Mouse (Mus musculus) hindbrain, embryonic 11.5 days (tissue): ENCODE results near the gene Acbd6. TPM values are rescaled to one million over a fixed set of nuclear protein-coding genes. Genes with fewer than 3 reads are reported as not detected.

Experiments used
- ATAC-seq: fragments of 200-750 bp; cut with Nextera tagmentation; 2 replicates; pipeline ENCODE4 v1.8.0; 2017; ENCODE audit warnings: mild to moderate bottlenecking, moderate TSS enrichment, moderate library complexity; ENCODE audit not compliant: low FRiP score
- DNase-seq: peaks from one replicate; pipeline ENCODE4 v3.0.0-alpha.2; 2015; ENCODE audit warnings: low spot score
- H3K27ac ChIP-seq: fragments of 300-500 bp; sonication (generic); 2 replicates; pipeline ENCODE4 v1.5.1; 2014; ENCODE audit warnings: mild to moderate bottlenecking, low read depth, low read length
- H3K27me3 ChIP-seq: fragments of 300-500 bp; sonication (generic); 2 replicates; pipeline ENCODE4 v1.6.1; 2014; ENCODE audit warnings: mild to moderate bottlenecking, low read length, moderate library complexity, mixed read lengths; ENCODE audit not compliant: control insufficient read depth, insufficient read depth
- H3K36me3 ChIP-seq: fragments of 300-500 bp; sonication (generic); 2 replicates; pipeline ENCODE4 v1.6.1; 2014; ENCODE audit warnings: mild to moderate bottlenecking, low read length, moderate library complexity, mixed read lengths; ENCODE audit not compliant: control insufficient read depth, insufficient read depth
- H3K4me1 ChIP-seq: fragments of 300-500 bp; sonication (generic); replicated peaks from 2 replicates; pipeline ENCODE4 v1.6.1; 2014; ENCODE audit warnings: low read length, mixed read lengths; ENCODE audit not compliant: control insufficient read depth, insufficient read depth
- H3K4me2 ChIP-seq: fragments of 300-500 bp; sonication (generic); replicated peaks from 2 replicates; pipeline ENCODE4 v1.6.1; 2014; ENCODE audit warnings: mild to moderate bottlenecking, low read depth, low read length
- H3K4me3 ChIP-seq: fragments of 300-500 bp; sonication (generic); 2 replicates; pipeline ENCODE4 v1.5.1; 2014; ENCODE audit warnings: low read depth, low read length
- H3K9ac ChIP-seq: fragments of 300-500 bp; sonication (generic); 2 replicates; pipeline ENCODE4 v1.6.1; 2014; ENCODE audit warnings: low read depth, low read length
- H3K9me3 ChIP-seq: fragments of 300-500 bp; sonication (generic); 2 replicates; pipeline ENCODE4 v1.6.1; 2016; ENCODE audit warnings: low read length; ENCODE audit not compliant: control insufficient read depth
- WGBS: fragments of 180-500 bp; shearing (Covaris S2); extraction: QIAGEN DNeasy Blood & Tissue Kit; methylation state at CpG from one replicate; pipeline ENCODE4 v1.1.7; 2014; 5-methylcytosine and 5-hydroxymethylcytosine counted together
- polyA plus RNA-seq: library from polyadenylated mRNA; unstranded; fragments of >200 nt; fragmentation: Nextera tagmentation; extraction: Ambion mirVana; gene quantifications from 2 replicates; pipeline ENCODE4 v1.2.1, GENCODE M21; 2014

The Acbd6 gene
- polyA plus RNA-seq, 1 experiment from 2014 or later = 79.9 TPM

DNA sequence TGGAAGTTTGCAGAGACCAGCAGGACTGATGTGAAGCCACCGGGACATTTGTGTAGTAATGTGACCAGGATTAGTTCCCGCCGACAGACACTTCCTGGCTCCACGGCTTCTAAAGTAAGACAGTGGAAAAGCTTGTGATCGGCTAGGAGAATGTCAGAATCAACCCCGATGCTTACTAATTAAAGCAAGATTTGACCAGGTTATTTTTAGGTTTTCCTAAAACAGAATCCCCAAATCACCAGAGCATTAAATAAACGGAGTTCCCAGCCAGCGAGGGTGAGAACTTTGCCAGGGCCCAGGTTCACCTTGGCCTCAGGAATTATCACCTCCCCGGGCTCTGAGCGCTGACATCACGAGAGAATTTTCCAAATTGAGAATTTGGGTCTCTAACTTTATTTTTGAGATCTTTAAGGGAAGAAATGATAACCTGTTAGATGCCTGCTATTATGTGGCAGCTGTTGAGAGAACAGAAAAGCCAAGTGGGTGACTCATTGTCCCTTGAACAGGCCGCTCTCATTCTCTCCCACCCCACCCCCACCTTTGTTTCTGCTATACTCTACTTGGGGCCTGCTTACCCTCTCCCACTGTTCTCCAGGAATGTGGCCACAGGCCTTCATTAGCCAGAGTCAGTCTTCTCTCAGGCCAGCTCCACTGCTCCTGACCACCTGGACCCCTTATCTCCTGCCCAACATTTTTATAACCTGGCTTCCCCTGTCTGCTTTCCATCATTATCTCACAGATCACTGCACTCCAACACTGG lies 30.7 kb upstream of the Acbd6 start:
- 25% methylated on average over 12 of the region's 12 CpGs for WGBS
- H3K4me3 ChIP-seq = no peak overlapping the region
- DNase-seq (peak; percentile 49), ATAC-seq (no peak)
- no peak overlapping the region for H3K9ac ChIP-seq
- peaks cover 9% of the 10 kb centered on the region for H3K4me1 ChIP-seq
- H3K4me2 ChIP-seq = no peak overlapping the region; the same call in 1 of the 2 replicates
- no peak overlapping the region for H3K27ac ChIP-seq
- H3K9me3 ChIP-seq = no peaks in the 10 kb centered on the region
- H3K36me3 ChIP-seq = no peaks in the 10 kb centered on the region
- H3K27me3 ChIP-seq = no peaks in the 10 kb centered on the region; the same call in 1 of the 2 replicates

DNA sequence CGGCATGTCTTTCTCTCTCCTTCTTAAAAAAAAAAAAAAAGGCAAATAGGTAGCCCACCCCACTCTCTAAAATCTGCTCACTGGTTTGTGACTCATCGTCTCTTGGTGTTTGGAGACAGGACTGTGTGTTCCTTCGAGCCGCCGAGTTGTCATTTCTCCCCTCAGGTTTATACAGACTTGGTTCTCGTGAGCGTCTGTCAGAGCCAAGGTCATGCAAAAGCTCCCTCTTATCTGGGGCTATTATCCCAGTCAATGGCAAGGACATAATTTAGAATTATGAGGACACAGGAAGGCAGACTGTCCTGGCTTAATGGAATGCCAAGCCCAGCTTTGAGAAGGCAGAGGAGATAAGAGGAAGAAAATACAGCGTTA lies 30.1 kb upstream of the Acbd6 start:
- H3K4me3 ChIP-seq = no peak overlapping the region
- peak overlapping the region; percentile 4; the same call in 1 of the 2 replicates for H3K27ac ChIP-seq
- ATAC-seq = no peak
- no peaks in the 10 kb centered on the region; the same call in 1 of the 2 replicates for H3K27me3 ChIP-seq
- peak; percentile 10 for DNase-seq
- H3K4me1 ChIP-seq = peaks cover 9% of the 10 kb centered on the region
- WGBS = 20% methylated on average over 8 of the region's 8 CpGs
- no peaks in the 10 kb centered on the region for H3K36me3 ChIP-seq
- no peak overlapping the region for H3K4me2 ChIP-seq
- no peak overlapping the region for H3K9ac ChIP-seq
- H3K9me3 ChIP-seq = no peaks in the 10 kb centered on the region

DNA sequence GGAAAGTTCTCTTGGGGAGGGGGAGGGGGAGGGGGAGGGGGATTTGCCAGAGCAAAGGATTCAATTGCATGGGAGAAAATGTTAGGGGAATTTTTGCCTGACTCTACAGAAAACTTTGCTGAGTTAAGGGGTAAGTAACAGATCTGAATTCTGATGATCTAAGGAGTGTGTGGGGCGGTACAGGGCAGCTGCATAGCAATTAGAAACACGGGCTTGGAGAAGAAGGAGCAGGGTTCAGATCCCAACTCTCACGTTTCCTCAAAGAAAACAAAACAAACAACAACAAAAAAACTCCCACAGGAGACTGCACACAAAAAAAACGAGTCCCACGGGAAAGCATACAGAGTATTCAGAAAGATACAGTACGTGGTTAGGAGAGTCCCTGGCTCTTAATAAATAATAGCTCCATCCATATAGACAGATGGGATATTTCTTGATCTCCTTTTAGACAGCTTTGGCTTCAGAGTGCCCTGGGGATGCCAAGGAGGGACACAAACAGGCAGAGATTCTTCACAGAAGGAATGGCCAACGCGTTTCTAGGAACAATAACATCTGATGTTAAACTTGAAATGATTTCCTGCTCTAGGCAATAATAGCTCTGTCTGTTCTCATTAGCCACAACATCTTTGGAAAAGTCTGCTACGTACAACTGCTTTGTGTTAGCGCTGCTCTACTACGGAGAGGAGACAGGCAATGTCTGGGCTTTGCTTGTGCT lies 29.4 kb upstream of the Acbd6 start:
- no peaks in the 10 kb centered on the region for H3K36me3 ChIP-seq
- WGBS = 29% methylated on average over 11 of the region's 11 CpGs
- peaks cover 9% of the 10 kb centered on the region for H3K4me1 ChIP-seq
- no peak for ATAC-seq
- no peaks in the 10 kb centered on the region; the same call in 1 of the 2 replicates for H3K27me3 ChIP-seq
- no peak overlapping the region for H3K27ac ChIP-seq
- no peak overlapping the region for H3K9ac ChIP-seq
- H3K4me3 ChIP-seq = no peak overlapping the region
- no peak overlapping the region for H3K4me2 ChIP-seq
- peak; percentile 13 for DNase-seq
- no peaks in the 10 kb centered on the region for H3K9me3 ChIP-seq

DNA sequence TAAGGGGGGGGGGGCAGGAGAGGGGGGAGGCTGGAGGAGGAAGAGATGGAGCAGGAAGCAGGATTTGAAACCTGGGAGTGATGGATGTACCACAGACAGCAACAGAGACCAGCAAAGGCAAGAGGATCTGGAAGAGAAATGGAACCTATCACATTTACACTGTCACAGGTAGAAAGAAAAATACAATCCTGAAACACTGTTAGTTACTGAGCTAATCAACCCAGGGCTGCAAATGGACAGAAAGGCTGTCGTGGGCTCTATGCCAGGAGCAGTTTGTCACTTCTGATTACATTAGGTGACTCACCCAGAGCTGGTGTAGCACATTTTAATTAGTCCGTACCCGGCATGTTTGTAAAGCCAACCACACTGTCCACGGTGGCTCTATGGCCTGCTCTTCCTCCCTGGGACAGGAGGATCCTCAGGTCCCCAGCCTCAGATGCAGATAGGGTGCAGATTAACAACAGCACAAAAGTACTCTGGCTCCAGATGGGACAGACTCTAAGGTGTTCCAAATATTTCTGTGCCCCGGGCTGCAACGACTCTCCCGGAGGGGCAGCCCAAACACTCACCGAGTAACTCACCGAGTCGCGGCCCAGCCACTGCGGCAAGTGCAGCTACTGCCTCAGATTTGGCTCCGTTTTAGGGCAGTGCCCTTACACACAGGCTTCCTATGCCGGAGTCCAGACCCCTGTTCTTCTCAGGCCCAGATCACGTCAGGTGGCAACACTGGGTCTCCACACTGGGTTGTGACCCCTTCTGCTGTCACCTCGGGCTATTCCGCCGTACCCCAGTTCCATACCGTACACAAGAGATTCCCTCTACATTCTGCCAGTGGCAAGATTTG lies 28.6 kb upstream of the Acbd6 start:
- Histone ChIP-seq H3K27ac (no peak overlapping the region), H3K9me3 (no peaks in the 10 kb centered on the region), H3K4me2 (no peak overlapping the region), H3K4me3 (no peak overlapping the region), H3K9ac (no peak overlapping the region), H3K36me3 (no peaks in the 10 kb centered on the region), H3K4me1 (peaks cover 9% of the 10 kb centered on the region), H3K27me3 (no peaks in the 10 kb centered on the region; the same call in 1 of the 2 replicates)
- ATAC-seq = no peak
- DNase-seq = no peak
- WGBS = 72% methylated on average over 19 of the region's 19 CpGs

DNA sequence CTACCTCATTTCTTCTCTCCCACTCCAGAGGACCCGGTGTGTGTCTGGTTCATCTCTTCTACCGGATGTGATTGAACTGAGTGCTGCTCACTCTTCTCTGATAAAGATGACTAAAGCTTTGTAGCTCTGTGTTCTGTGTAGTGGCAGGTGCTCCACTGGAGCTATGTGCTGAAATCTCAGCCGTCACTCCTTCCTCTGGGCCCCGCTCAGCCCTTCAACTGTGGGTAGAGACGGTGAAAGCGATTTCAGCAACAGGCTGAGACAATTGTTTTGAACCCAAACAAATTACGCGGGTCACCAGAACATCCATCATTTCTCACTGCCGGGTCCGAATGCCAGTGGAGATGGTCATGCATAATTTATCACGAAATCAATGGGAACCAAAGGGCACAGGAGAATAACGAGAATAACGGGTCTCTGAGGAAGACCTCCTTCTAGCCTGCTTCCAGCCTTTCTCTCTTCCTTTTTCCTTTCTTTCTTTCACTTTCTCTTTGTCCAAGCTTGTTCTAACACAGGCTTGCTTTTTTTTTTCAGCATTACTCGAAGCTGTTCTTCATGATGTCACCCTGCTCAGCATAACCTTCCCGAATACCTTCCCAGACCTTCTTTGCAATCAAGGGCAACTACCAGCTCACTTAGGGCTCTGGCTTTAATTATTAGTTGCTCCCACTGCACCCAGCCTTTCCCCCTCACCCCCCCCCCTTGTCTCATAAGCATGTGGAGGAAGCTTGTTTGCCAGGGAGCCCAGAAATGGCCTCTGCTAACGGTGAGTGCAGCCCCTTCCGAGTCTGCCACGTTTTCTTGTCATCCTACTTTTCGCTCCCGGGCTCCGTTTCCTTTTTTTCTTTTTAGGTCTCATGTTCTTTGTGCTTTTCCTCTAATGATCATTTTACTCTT lies 27.1 kb upstream of the Acbd6 start:
- Histone ChIP-seq H3K4me2 (peak overlapping the region; percentile 25; the same call in 1 of the 2 replicates), H3K9me3 (no peaks in the 10 kb centered on the region), H3K4me3 (no peak overlapping the region), H3K9ac (no peak overlapping the region; the same call in 1 of the 2 replicates), H3K27ac (peak overlapping the region; percentile 56; the same call in 1 of the 2 replicates), H3K4me1 (peaks cover 9% of the 10 kb centered on the region), H3K36me3 (no peaks in the 10 kb centered on the region), H3K27me3 (no peaks in the 10 kb centered on the region; the same call in 1 of the 2 replicates)
- peak; percentile 75 for ATAC-seq
- 23% methylated on average over 21 of the region's 21 CpGs for WGBS
- DNase-seq = peak; percentile 68

DNA sequence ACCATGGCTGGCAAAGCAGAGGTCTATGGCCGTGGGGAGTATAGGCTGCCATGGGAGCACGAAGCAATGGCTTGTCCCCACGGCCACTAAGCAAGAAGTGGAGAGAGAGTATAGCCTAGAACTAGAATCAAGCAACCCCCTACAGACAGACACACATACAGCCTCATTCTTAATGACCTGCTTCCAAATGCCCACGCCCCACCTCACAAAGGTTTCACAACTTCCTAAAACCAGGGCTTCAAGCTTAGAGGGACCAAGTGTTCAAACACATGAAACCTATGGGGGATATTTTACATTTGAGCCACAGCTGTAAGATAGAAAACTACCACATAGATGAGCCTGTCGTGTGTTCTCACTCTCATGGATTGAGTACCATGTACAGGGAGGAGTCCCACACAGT lies 25.5 kb upstream of the Acbd6 start:
- H3K27ac ChIP-seq = no peak overlapping the region
- H3K4me3 ChIP-seq = no peak overlapping the region
- H3K4me1 ChIP-seq = peaks cover 9% of the 10 kb centered on the region
- H3K36me3 ChIP-seq = no peaks in the 10 kb centered on the region
- ATAC-seq (no peak), DNase-seq (no peak)
- no peak overlapping the region for H3K4me2 ChIP-seq
- WGBS = 83% methylated on average over 5 of the region's 5 CpGs
- H3K27me3 ChIP-seq = no peaks in the 10 kb centered on the region; the same call in 1 of the 2 replicates
- H3K9me3 ChIP-seq = no peaks in the 10 kb centered on the region
- H3K9ac ChIP-seq = no peak overlapping the region

DNA sequence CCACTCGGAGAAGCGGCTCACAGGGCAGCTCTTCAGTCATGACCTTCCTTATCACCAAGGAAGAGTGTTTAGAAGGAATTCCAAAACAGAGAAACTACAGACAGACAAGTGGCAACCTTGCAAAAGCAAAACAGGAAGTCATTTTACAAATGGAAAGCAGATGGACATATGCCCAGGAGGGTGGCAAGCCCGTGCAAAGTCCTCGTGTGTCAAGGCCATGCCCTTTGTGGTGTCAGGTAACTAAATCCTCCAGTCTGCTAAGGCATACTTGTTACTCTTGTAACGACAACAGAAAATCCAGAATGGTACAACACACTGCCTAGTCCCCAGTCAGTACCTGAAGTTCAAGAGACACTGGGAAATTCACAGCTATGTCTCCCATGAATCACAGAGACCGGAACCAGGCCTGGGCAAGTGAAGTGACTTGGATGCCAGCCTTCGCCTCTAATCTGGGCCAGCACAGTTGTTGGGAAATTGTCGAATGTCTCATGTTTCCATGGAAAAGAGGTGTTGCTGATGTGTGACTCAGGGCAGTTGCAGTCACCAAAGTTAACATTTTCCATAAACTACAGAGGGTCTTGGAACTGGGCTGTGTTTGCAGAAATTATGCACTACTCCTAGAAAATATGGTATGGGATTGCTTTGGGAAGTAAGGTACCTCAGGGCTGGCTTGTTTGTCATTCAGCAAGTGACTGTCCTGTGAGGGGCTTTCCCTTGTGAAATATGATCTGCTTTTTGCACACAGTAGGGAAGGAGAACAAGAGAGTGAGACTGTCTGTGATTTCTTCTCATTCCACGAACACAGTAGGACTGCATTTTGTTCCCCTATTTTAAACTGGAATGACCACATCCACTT lies 24.9 kb upstream of the Acbd6 start:
- no peak overlapping the region for H3K9ac ChIP-seq
- no peak overlapping the region for H3K27ac ChIP-seq
- ATAC-seq (no peak), DNase-seq (no peak)
- no peaks in the 10 kb centered on the region; the same call in 1 of the 2 replicates for H3K27me3 ChIP-seq
- WGBS = 70% methylated on average over 9 of the region's 9 CpGs
- no peaks in the 10 kb centered on the region for H3K36me3 ChIP-seq
- peaks cover 4% of the 10 kb centered on the region; the same call in 1 of the 2 replicates for H3K4me1 ChIP-seq
- H3K4me2 ChIP-seq = no peak overlapping the region
- H3K4me3 ChIP-seq = no peak overlapping the region
- H3K9me3 ChIP-seq = no peaks in the 10 kb centered on the region
